Mouse (Mus musculus): ENCODE results near the gene Sin3a. TPM values are rescaled to one million over a fixed set of nuclear protein-coding genes. Genes with fewer than 3 reads are reported as not detected.

Gene Sin3a
- polyA plus RNA-seq, 1 experiment from 2014 or later = 28.4 TPM

GRCm38 (mm10) chr9:57139110-57139509 lies 67.3 kb downstream of the Sin3a start:
- H3K9me3 ChIP-seq = no peaks in the 10 kb centered on the region
- WGBS = 85% methylated on average over 9 of the region's 9 CpGs

GRCm38 (mm10) chr9:57139571-57139970 lies 67.7 kb downstream of the Sin3a start:
- ATAC-seq (ENCODE audit: insufficient read depth, low FRiP score, low read depth) = no peak
- H3K27me3 ChIP-seq (replicated peaks) = no peaks in the 10 kb centered on the region
- no peaks in the 10 kb centered on the region for H3K4me1 ChIP-seq
- 83% methylated on average over 5 of the region's 5 CpGs for WGBS
- no peak overlapping the region for H3K4me3 ChIP-seq (replicated peaks)
- H3K4me2 ChIP-seq = no peak overlapping the region
- H3K9ac ChIP-seq = no peak overlapping the region
- no peak overlapping the region for H3K27ac ChIP-seq
- H3K9me3 ChIP-seq = no peaks in the 10 kb centered on the region
- H3K36me3 ChIP-seq = peaks cover 38% of the 10 kb centered on the region

More at GRCm38 (mm10) chr9:57139110-57139509, 67.3 kb downstream of the Sin3a start:
- H3K4me2 ChIP-seq = no peak overlapping the region
- no peak overlapping the region for H3K4me3 ChIP-seq (replicated peaks)
- H3K4me1 ChIP-seq = no peaks in the 10 kb centered on the region
- no peak overlapping the region for H3K27ac ChIP-seq
- H3K9ac ChIP-seq = no peak overlapping the region
- no peaks in the 10 kb centered on the region for H3K27me3 ChIP-seq (replicated peaks)
- H3K36me3 ChIP-seq = peaks cover 35% of the 10 kb centered on the region
- no peak for ATAC-seq (ENCODE audit: insufficient read depth, low FRiP score, low read depth)

- H3K4me1 ChIP-seq = 0 out of 2 replicates have a peak, but pooled peaks cover 1% of the 10 kb centered on the region
- peaks cover 26% of the 10 kb centered on the region for H3K36me3 ChIP-seq
- no peak overlapping the region for H3K4me2 ChIP-seq
- no peaks in the 10 kb centered on the region for H3K27me3 ChIP-seq (replicated peaks)
- no peak overlapping the region for H3K27ac ChIP-seq
- no peak overlapping the region for H3K4me3 ChIP-seq (replicated peaks)
- WGBS = 88% methylated on average over 17 of the region's 17 CpGs
- no peak for ATAC-seq (ENCODE audit: insufficient read depth, low FRiP score, low read depth)
- no peak overlapping the region for H3K9ac ChIP-seq
- H3K9me3 ChIP-seq = no peaks in the 10 kb centered on the region
Observed at GRCm38 (mm10) chr9:57141417-57142353, 69.8 kb downstream of the Sin3a start.

DNA sequence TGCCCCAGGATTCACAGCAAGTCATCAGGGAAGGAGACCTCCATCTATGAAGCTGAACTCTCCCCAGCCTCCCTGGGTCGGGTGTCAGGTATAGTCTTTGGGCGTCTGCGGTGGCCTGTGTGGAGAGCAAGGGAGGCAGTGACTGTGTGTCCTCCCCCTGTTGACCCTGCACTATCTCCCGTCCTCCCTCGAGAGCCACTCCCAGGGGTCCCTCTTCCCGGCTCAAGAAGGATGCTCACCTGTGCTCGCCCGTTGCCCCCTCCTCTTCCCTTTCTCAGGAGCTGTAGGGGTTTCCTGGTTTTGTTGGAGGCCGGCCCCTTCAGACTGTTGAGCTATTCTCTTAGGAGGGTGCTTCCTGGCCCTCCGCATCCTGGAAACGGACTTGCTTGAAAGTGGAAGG lies 71.4 kb downstream of the Sin3a start:
- Histone ChIP-seq H3K9me3 (no peaks in the 10 kb centered on the region), H3K27ac (no peak overlapping the region), H3K9ac (no peak overlapping the region), H3K4me2 (no peak overlapping the region), H3K36me3 (peaks cover 26% of the 10 kb centered on the region), H3K27me3 (replicated peaks) (no peaks in the 10 kb centered on the region), H3K4me3 (replicated peaks) (no peak overlapping the region), H3K4me1 (0 out of 2 replicates have a peak, but pooled peaks cover 10% of the 10 kb centered on the region)
- WGBS = 83% methylated on average over 11 of the region's 11 CpGs
- no peak for ATAC-seq (ENCODE audit: insufficient read depth, low FRiP score, low read depth)

DNA sequence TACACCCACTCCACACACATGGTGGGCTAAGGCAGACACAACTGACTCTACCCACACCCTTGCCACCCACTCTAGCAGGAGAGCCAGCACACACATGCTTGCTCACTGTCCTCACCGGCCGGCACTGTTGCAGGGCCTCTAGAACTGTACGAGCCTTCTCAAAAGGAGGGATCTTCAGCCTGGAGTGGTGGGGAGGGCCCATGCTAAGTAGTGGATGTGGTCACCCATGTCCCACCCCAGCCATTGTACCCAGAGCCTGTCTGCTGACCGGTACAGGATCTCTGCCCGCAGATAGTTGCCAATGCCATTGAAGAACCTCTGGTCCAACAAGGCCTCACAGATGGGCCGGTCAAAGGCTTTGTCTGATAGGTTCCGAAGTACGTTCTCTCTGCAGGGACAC lies 73.0 kb downstream of the Sin3a start:
- Histone ChIP-seq H3K27ac (no peak overlapping the region), H3K4me2 (no peak overlapping the region), H3K9me3 (no peaks in the 10 kb centered on the region), H3K4me1 (0 out of 2 replicates have a peak, but pooled peaks cover 10% of the 10 kb centered on the region), H3K27me3 (replicated peaks) (no peaks in the 10 kb centered on the region), H3K36me3 (peaks cover 24% of the 10 kb centered on the region), H3K9ac (no peak overlapping the region), H3K4me3 (replicated peaks) (no peak overlapping the region)
- ATAC-seq (ENCODE audit: insufficient read depth, low FRiP score, low read depth) = no peak
- 91% methylated on average over 8 of the region's 8 CpGs for WGBS

GRCm38 (mm10) chr9:57146451-57147066 lies 74.7 kb downstream of the Sin3a start:
- 0 out of 2 replicates have a peak, but pooled peaks cover 10% of the 10 kb centered on the region for H3K4me1 ChIP-seq
- 84% methylated on average over 17 of the region's 17 CpGs for WGBS
- no peak for ATAC-seq (ENCODE audit: insufficient read depth, low FRiP score, low read depth)
- H3K4me2 ChIP-seq = 0 out of 2 replicates have a peak overlapping the region, but pooled peaks have one; percentile 71
- peaks cover 8% of the 10 kb centered on the region; the same call in 1 of the 2 replicates for H3K36me3 ChIP-seq
- H3K9me3 ChIP-seq = no peaks in the 10 kb centered on the region
- no peak overlapping the region for H3K27ac ChIP-seq
- no peaks in the 10 kb centered on the region for H3K27me3 ChIP-seq (replicated peaks)
- H3K9ac ChIP-seq = no peak overlapping the region
- no peak overlapping the region for H3K4me3 ChIP-seq (replicated peaks)

GRCm38 (mm10) chr9:57147205-57148143 lies 75.6 kb downstream of the Sin3a start:
- H3K4me1 ChIP-seq = 0 out of 2 replicates have a peak, but pooled peaks cover 10% of the 10 kb centered on the region
- H3K4me2 ChIP-seq = peak overlapping the region; percentile 71
- peak overlapping the region; percentile 57 for H3K9ac ChIP-seq
- H3K27ac ChIP-seq = peak overlapping the region; percentile 91
- H3K4me3 ChIP-seq (replicated peaks) = peak overlapping the region; percentile 53
- no peaks in the 10 kb centered on the region for H3K9me3 ChIP-seq
- ATAC-seq (ENCODE audit: insufficient read depth, low FRiP score, low read depth) = no peak
- WGBS = 6% methylated on average over 19 of the region's 19 CpGs
- H3K27me3 ChIP-seq (replicated peaks) = no peaks in the 10 kb centered on the region
- 0 out of 2 replicates have a peak, but pooled peaks cover 4% of the 10 kb centered on the region for H3K36me3 ChIP-seq

DNA sequence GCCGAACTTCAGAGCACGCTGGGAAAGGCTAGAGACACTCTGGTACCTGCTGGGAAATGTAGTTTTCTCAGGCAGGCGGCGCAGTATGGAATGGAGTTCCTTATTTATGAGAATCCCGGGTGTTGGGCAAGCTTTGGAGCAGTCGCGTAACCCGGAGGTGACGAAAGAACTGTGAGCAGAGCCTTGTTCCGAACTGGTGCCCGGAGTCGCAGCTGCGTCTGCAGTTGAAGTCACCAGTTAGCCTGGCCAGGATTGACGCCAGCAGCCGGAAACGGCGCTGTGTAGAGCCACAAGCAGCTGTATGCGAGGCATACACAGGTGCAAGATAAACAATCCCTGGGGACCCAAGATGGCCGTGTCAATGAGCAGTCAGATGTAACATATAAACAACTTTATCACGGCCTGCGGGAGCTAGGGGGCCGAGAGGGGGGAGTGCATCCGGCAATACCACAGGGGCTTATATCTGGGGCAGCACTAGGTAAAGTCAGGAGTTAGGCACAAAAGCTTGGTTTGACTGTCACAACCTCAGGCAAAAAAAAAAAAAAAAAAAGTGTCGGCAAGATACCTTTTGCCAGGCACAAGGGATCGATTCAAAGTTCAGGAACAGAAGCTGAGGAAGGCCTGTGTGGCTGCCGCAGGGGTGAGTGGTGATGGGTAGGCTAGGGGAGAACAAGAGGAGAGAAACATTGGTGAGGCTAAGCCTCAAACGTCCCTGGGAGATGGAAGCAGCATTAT lies 76.5 kb downstream of the Sin3a start, which contains the start of gene Neil1:
Gene Neil1 (minus strand): TSS at position 162 of the 735 bp plus-strand sequence.
- WGBS = under 1% methylated on average over 27 of the region's 27 CpGs
- Histone ChIP-seq H3K36me3 (0 out of 2 replicates have a peak, but pooled peaks cover 4% of the 10 kb centered on the region), H3K9ac (peak within 1 kb of the TSS; percentile 57), H3K4me2 (peak within 1 kb of the TSS; percentile 71), H3K27ac (peak within 1 kb of the TSS; percentile 91), H3K4me1 (0 out of 2 replicates have a peak, but pooled peaks cover 10% of the 10 kb centered on the region), H3K9me3 (no peaks in the 10 kb centered on the region), H3K4me3 (replicated peaks) (peak within 1 kb of the TSS; percentile 53), H3K27me3 (replicated peaks) (no peaks in the 10 kb centered on the region)
- peak; percentile 88 for ATAC-seq (ENCODE audit: insufficient read depth, low FRiP score, low read depth)

- no peak overlapping the region for H3K9ac ChIP-seq
- no peaks in the 10 kb centered on the region for H3K27me3 ChIP-seq (replicated peaks)
- no peak for ATAC-seq (ENCODE audit: insufficient read depth, low FRiP score, low read depth)
- 0 out of 2 replicates have a peak, but pooled peaks cover 4% of the 10 kb centered on the region for H3K36me3 ChIP-seq
- WGBS = 67% methylated on average over 6 of the region's 6 CpGs
- peak overlapping the region; percentile 53; the same call in 1 of the 2 replicates for H3K4me3 ChIP-seq (replicated peaks)
- H3K4me2 ChIP-seq = peak overlapping the region; percentile 71
- no peaks in the 10 kb centered on the region for H3K9me3 ChIP-seq
- H3K4me1 ChIP-seq = 0 out of 2 replicates have a peak, but pooled peaks cover 10% of the 10 kb centered on the region
- peak overlapping the region; percentile 91; the same call in 1 of the 2 replicates for H3K27ac ChIP-seq
Observed at GRCm38 (mm10) chr9:57149021-57149420, 77.2 kb downstream of the Sin3a start.

DNA sequence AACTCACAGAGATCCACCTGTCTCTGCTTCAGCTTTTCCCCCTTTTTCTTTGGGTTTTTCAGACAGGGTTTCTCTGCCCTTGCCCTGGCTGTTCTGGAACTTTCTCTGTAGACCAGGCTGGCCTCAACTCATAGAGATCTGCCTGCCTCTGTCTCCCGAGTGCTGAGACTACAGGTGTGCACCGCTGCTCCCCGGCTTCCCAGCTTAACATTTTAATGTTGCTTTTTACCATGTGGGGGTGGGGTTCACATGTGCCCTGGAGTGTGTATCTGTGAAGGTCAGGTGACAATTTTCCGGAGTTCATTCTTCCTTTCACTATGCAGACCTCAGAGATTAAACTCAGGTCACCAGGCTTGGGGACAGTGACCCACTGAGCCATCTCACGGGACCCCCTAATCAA lies 78.4 kb downstream of the Sin3a start:
- H3K4me3 ChIP-seq (replicated peaks) = no peak overlapping the region
- H3K4me2 ChIP-seq = no peak overlapping the region
- H3K27ac ChIP-seq = no peak overlapping the region
- no peaks in the 10 kb centered on the region for H3K9me3 ChIP-seq
- WGBS = 79% methylated on average over 5 of the region's 5 CpGs
- ATAC-seq (ENCODE audit: insufficient read depth, low FRiP score, low read depth) = no peak
- H3K27me3 ChIP-seq (replicated peaks) = no peaks in the 10 kb centered on the region
- H3K4me1 ChIP-seq = 0 out of 2 replicates have a peak, but pooled peaks cover 10% of the 10 kb centered on the region
- no peak overlapping the region for H3K9ac ChIP-seq
- H3K36me3 ChIP-seq = peaks cover 6% of the 10 kb centered on the region; the same call in 1 of the 2 replicates
